Mouse (Mus musculus) intestine, embryonic 15.5 days (tissue): Measurements from ENCODE around the gene Zdhhc19. TPM values are rescaled to one million over a fixed set of nuclear protein-coding genes. Genes with fewer than 3 reads are reported as not detected.

Experiments
- ATAC-seq: fragments of 200-750 bp; cut with Nextera tagmentation; 2 replicates; pipeline ENCODE4 v1.8.0; 2017; ENCODE audit warnings: moderate TSS enrichment, moderate library complexity
- H3K27ac ChIP-seq: fragments of 300-500 bp; sonication (generic); 2 replicates; pipeline ENCODE4 v1.5.1; 2015; ENCODE audit warnings: mild to moderate bottlenecking, inconsistent platforms
- H3K27me3 ChIP-seq: fragments of 300-500 bp; sonication (generic); replicated peaks from 2 replicates; pipeline ENCODE4 v1.6.1; 2015; ENCODE audit warnings: inconsistent platforms
- H3K36me3 ChIP-seq: fragments of 300-500 bp; sonication (generic); 2 replicates; pipeline ENCODE4 v1.6.1; 2015; ENCODE audit warnings: inconsistent platforms
- H3K4me1 ChIP-seq: fragments of 300-500 bp; sonication (generic); replicated peaks from 2 replicates; pipeline ENCODE4 v1.6.1; 2015; ENCODE audit warnings: inconsistent platforms
- H3K4me2 ChIP-seq: fragments of 300-500 bp; sonication (generic); replicated peaks from 2 replicates; pipeline ENCODE4 v1.6.1; 2015; ENCODE audit warnings: mild to moderate bottlenecking, inconsistent platforms
- H3K4me3 ChIP-seq: fragments of 300-500 bp; sonication (generic); replicated peaks from 2 replicates; pipeline ENCODE4 v1.5.1; 2015; ENCODE audit warnings: inconsistent platforms
- H3K9ac ChIP-seq: fragments of 300-500 bp; sonication (generic); 2 replicates; pipeline ENCODE4 v1.6.1; 2015; ENCODE audit warnings: inconsistent platforms
- H3K9me3 ChIP-seq: fragments of 300-500 bp; sonication (generic); 2 replicates; pipeline ENCODE4 v1.6.1; 2016; ENCODE audit warnings: inconsistent platforms
- WGBS: fragments of 180-500 bp; shearing (Covaris S2); methylation state at CpG from one replicate; pipeline ENCODE4 v1.1.7; 2015; 5-methylcytosine and 5-hydroxymethylcytosine counted together
- polyA plus RNA-seq: library from polyadenylated mRNA; unstranded; fragments of >200 nt; fragmentation: Nextera tagmentation; extraction: Ambion mirVana; gene quantifications from 2 replicates; pipeline ENCODE4 v1.2.1, GENCODE M21; 2015

The Zdhhc19 gene
- 1.1 and 1.2 TPM in 2 replicates for polyA plus RNA-seq

- 0 out of 2 replicates have a peak, but pooled peaks cover 2% of the 10 kb centered on the region for H3K4me1 ChIP-seq
- no peaks in the 10 kb centered on the region for H3K36me3 ChIP-seq
- WGBS = 63% methylated on average over 3 of the region's 3 CpGs
- H3K9me3 ChIP-seq = no peaks in the 10 kb centered on the region
- no peak for ATAC-seq
- H3K4me2 ChIP-seq = no peak within 1 kb of the TSS
- no peak within 1 kb of the TSS for H3K27ac ChIP-seq
- no peaks in the 10 kb centered on the region for H3K27me3 ChIP-seq
- H3K9ac ChIP-seq = no peak within 1 kb of the TSS
- H3K4me3 ChIP-seq = no peak within 1 kb of the TSS
Measured at GRCm38 (mm10) chr16:32495965-32496364, at the start of gene Zdhhc19. Gene Zdhhc19 (plus strand): TSS chr16:32496265.

- Histone ChIP-seq H3K9me3 (no peaks in the 10 kb centered on the region), H3K4me3 (no peak overlapping the region), H3K4me1 (no peaks in the 10 kb centered on the region), H3K27me3 (no peaks in the 10 kb centered on the region), H3K4me2 (no peak overlapping the region), H3K9ac (no peak overlapping the region), H3K27ac (peak overlapping the region; percentile 79), H3K36me3 (no peaks in the 10 kb centered on the region)
- 72% methylated on average over 2 of the region's 2 CpGs for WGBS
- ATAC-seq = peak; percentile 89
Measured at GRCm38 (mm10) chr16:32446563-32447138, 49.4 kb upstream of the Zdhhc19 start.

GRCm38 (mm10) chr16:32449665-32450064 is 46.4 kb upstream of the Zdhhc19 start:
- Histone ChIP-seq H3K9me3 (no peaks in the 10 kb centered on the region), H3K4me3 (no peak overlapping the region), H3K4me2 (no peak overlapping the region), H3K4me1 (no peaks in the 10 kb centered on the region), H3K27ac (0 out of 2 replicates have a peak overlapping the region, but pooled peaks have one; percentile 18), H3K27me3 (no peaks in the 10 kb centered on the region), H3K9ac (no peak overlapping the region), H3K36me3 (peaks cover 1% of the 10 kb centered on the region; the same call in 1 of the 2 replicates)
- 63% methylated on average over 3 of the region's 3 CpGs for WGBS
- ATAC-seq = peak; percentile 71

DNA sequence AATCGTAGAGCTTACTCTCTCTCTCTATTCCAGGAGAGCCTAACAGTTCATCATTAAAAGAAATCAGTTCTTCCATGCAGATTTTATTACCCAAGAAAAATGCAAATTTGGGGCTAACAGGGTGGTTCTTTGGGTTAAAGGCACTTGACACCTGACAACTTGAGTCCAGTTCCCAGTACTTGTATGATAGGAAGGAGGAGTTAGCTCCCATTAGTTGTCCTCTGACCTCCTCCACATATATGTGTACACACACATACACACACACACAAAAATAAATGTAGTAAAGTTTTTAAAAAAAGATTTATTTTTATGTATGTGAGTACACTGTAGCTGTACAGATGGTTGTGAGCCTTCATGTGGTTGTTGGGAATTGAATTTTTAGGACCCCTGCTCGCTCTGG is 45.9 kb upstream of the Zdhhc19 start:
- WGBS = 87% methylated on average over 2 of the region's 2 CpGs
- Histone ChIP-seq H3K4me1 (no peaks in the 10 kb centered on the region), H3K9me3 (no peaks in the 10 kb centered on the region), H3K27me3 (no peaks in the 10 kb centered on the region), H3K9ac (no peak overlapping the region), H3K27ac (no peak overlapping the region), H3K4me3 (no peak overlapping the region), H3K4me2 (no peak overlapping the region), H3K36me3 (peaks cover 4% of the 10 kb centered on the region; the same call in 1 of the 2 replicates)
- ATAC-seq = no peak

DNA sequence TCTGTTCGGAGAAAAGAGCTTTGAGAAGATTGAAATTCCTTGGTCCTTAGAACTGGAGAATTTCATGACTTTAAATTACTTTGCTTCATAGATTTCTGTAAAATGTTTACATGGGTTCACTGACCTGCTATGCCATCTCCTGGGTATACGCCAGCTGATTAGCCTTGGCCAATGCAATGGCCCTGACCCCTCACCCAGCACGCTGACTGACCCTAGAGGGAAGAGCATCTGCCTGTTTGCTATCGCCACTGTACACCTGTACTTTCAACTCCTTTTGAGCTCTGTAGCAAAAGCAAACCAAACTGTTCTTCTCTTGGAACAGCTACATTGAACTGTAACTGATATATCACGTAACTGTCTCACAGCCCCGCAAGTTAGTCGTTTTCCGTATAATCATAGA is 43.0 kb upstream of the Zdhhc19 start:
- Histone ChIP-seq H3K4me2 (no peak overlapping the region), H3K9ac (no peak overlapping the region), H3K4me3 (no peak overlapping the region), H3K27me3 (no peaks in the 10 kb centered on the region), H3K9me3 (no peaks in the 10 kb centered on the region), H3K27ac (no peak overlapping the region), H3K4me1 (no peaks in the 10 kb centered on the region), H3K36me3 (peaks cover 4% of the 10 kb centered on the region; the same call in 1 of the 2 replicates)
- 91% methylated on average over 8 of the region's 8 CpGs for WGBS
- no peak for ATAC-seq

DNA sequence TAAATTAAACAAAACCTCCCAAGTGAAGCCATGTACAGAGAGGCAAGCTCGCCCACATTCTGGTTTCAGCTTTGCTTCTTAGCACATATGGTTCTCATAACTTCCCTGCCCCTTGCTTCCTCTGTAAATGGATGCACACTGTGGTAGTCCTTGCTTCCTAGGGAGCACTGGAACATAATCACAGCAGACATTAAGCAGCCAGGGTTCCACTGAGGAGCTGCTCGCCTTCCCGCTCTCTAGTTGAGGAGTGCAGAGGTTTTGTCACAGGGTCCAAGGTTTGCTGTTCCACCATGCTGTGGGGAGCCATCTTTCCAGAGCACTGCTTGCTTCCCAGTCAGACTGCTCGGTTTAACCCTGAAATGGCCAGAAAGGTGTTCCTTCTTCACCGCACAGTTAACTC is 41.4 kb upstream of the Zdhhc19 start:
- H3K9me3 ChIP-seq = no peaks in the 10 kb centered on the region
- ATAC-seq = no peak
- H3K4me3 ChIP-seq = no peak overlapping the region
- no peaks in the 10 kb centered on the region for H3K4me1 ChIP-seq
- no peak overlapping the region for H3K9ac ChIP-seq
- H3K36me3 ChIP-seq = peaks cover 7% of the 10 kb centered on the region; the same call in 1 of the 2 replicates
- H3K4me2 ChIP-seq = no peak overlapping the region
- no peaks in the 10 kb centered on the region for H3K27me3 ChIP-seq
- no peak overlapping the region for H3K27ac ChIP-seq
- WGBS = 90% methylated on average over 5 of the region's 5 CpGs

- no peaks in the 10 kb centered on the region for H3K9me3 ChIP-seq
- H3K4me2 ChIP-seq = no peak overlapping the region
- H3K36me3 ChIP-seq = peaks cover 7% of the 10 kb centered on the region; the same call in 1 of the 2 replicates
- no peak for ATAC-seq
- H3K27me3 ChIP-seq = no peaks in the 10 kb centered on the region
- no peak overlapping the region for H3K9ac ChIP-seq
- H3K4me3 ChIP-seq = no peak overlapping the region
- H3K27ac ChIP-seq = no peak overlapping the region
- no peaks in the 10 kb centered on the region for H3K4me1 ChIP-seq
Measured at GRCm38 (mm10) chr16:32456086-32456485, 40.0 kb upstream of the Zdhhc19 start.

GRCm38 (mm10) chr16:32456761-32457160 is 39.3 kb upstream of the Zdhhc19 start:
- no peak overlapping the region for H3K4me3 ChIP-seq
- no peak overlapping the region for H3K27ac ChIP-seq
- H3K9me3 ChIP-seq = no peaks in the 10 kb centered on the region
- no peaks in the 10 kb centered on the region for H3K27me3 ChIP-seq
- no peaks in the 10 kb centered on the region for H3K4me1 ChIP-seq
- H3K4me2 ChIP-seq = no peak overlapping the region
- H3K9ac ChIP-seq = no peak overlapping the region
- WGBS = 78% methylated on average over 1 of the region's 1 CpGs
- H3K36me3 ChIP-seq = peaks cover 7% of the 10 kb centered on the region; the same call in 1 of the 2 replicates
- no peak for ATAC-seq

- no peaks in the 10 kb centered on the region for H3K27me3 ChIP-seq
- peaks cover 7% of the 10 kb centered on the region; the same call in 1 of the 2 replicates for H3K36me3 ChIP-seq
- no peaks in the 10 kb centered on the region for H3K4me1 ChIP-seq
- 63% methylated on average over 10 of the region's 10 CpGs for WGBS
- no peak overlapping the region for H3K4me2 ChIP-seq
- H3K9me3 ChIP-seq = no peaks in the 10 kb centered on the region
- H3K27ac ChIP-seq = no peak overlapping the region
- H3K9ac ChIP-seq = no peak overlapping the region
- ATAC-seq = peak; percentile 48; the same call in 1 of the 2 replicates
- no peak overlapping the region for H3K4me3 ChIP-seq
Measured at GRCm38 (mm10) chr16:32457589-32458386, 38.3 kb upstream of the Zdhhc19 start.

DNA sequence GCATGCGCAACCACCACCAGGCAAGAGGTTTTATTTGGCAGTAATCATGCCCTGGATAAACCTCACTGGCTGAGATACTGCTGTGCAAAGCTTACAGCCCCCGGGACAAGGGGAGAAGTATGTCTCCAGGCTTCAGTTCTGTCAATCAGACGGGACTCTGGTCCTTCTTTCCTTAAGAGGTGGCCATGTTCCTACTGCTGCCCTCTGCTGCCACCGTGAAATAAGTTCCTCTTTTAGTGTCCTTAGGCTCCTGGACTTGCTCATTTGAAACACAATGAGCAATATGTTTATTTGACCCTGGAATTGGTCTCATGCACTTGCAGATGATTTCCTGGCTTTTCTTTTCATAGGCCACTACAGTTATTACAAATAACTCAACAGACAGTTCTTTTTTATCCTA is 35.5 kb upstream of the Zdhhc19 start:
- Histone ChIP-seq H3K9ac (no peak overlapping the region), H3K36me3 (peaks cover 3% of the 10 kb centered on the region; the same call in 1 of the 2 replicates), H3K27me3 (no peaks in the 10 kb centered on the region), H3K4me3 (no peak overlapping the region), H3K4me2 (no peak overlapping the region), H3K27ac (no peak overlapping the region), H3K9me3 (no peaks in the 10 kb centered on the region), H3K4me1 (no peaks in the 10 kb centered on the region; the same call in 1 of the 2 replicates)
- no peak for ATAC-seq
- WGBS = 59% methylated on average over 4 of the region's 4 CpGs

DNA sequence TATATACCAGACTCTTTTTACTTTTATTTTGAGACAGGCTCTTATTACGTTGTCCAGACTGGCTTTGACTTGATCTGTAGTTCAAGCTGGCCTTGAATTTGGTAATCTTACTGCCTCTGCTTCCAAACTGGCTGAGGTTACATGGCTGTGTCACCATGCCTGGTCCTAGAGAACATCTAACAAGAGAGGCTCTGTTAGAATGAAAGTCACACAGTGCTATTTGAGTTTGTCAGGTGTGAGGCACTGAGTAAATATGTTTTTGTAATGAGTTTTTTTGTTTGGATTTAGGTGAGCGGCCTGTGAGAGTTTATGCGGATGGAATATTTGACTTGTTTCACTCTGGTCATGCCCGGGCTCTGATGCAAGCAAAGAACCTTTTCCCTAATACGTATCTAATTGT is 34.4 kb upstream of the Zdhhc19 start:
- Histone ChIP-seq H3K27ac (no peak overlapping the region), H3K4me2 (no peak overlapping the region), H3K4me3 (no peak overlapping the region), H3K27me3 (no peaks in the 10 kb centered on the region), H3K4me1 (no peaks in the 10 kb centered on the region; the same call in 1 of the 2 replicates), H3K9ac (no peak overlapping the region), H3K9me3 (no peaks in the 10 kb centered on the region), H3K36me3 (0 out of 2 replicates have a peak, but pooled peaks cover 3% of the 10 kb centered on the region)
- WGBS = 87% methylated on average over 5 of the region's 5 CpGs
- no peak for ATAC-seq

GRCm38 (mm10) chr16:32462950-32463349 is 33.1 kb upstream of the Zdhhc19 start:
- H3K4me2 ChIP-seq = no peak overlapping the region
- no peak overlapping the region for H3K9ac ChIP-seq
- peak; percentile 61 for ATAC-seq
- no peak overlapping the region for H3K4me3 ChIP-seq
- peak overlapping the region; percentile 57 for H3K27ac ChIP-seq
- H3K4me1 ChIP-seq = no peaks in the 10 kb centered on the region; the same call in 1 of the 2 replicates
- no peaks in the 10 kb centered on the region for H3K9me3 ChIP-seq
- no peaks in the 10 kb centered on the region for H3K27me3 ChIP-seq
- 89% methylated on average over 16 of the region's 16 CpGs for WGBS
- 0 out of 2 replicates have a peak, but pooled peaks cover 3% of the 10 kb centered on the region for H3K36me3 ChIP-seq
